Comparison of ENCODE assay signal across 9 mouse cellular contexts in the genomic region with DNA sequence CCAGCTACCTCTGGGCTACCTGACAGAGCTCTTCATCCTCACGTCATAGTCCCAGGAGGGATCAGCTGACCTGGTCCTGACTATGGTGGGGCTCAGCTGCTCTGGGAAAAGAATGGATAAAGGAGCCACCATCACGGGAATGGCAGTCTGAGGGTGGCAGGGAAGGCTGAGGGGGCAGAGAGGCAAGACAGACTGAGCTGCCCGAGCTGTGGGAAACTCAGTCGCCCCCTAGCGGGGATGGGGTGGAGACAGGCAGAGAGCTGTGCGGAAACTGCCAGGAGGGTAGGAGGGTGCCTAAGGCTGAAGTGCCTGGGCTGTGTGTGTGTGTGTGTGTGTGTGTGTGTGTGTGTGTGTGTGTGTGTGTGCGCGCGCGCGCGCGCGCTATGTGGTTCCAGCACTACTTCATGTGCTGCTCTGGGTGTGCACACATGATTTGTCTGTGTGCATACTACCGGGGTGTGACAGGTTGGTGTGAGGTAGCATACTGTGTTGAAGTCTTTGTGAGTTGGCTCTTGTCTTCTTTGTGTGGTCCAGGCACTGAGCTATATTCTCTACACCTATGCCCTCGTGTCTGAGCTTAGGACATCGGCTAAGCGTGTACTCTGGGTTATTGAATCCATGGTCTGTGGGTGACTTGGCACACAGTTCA. TPM values are rescaled to one million over a fixed set of nuclear protein-coding genes. Genes with fewer than 3 reads are reported as not detected.
DNase-seq lines count a peak whose midpoint lies in the region; ATAC-seq lines count a peak whose summit lies in the region.
"Had no signal": no experiment of that assay in that cellular context is flagged by ENCODE, and none has a peak within 500 bp of the region (broad histone marks: within the 10 kb centered on the region; RNA-seq: fewer than 3 reads in every experiment).

No protein-coding gene starts in this region.

- H3K4me2 ChIP-seq in forebrain, embryonic 15.5 days (replicated peaks) = peak overlapping the region; percentile 33
- H3K4me2 ChIP-seq in liver, embryonic 13.5 days = no peak overlapping the region
- H3K4me2 ChIP-seq in neural tube, embryonic 13.5 days = peak overlapping the region; percentile 5
- H3K4me2 ChIP-seq: embryonic facial prominence, embryonic 12.5 days had no signal

- no peak overlapping the region for H3K4me3 ChIP-seq in forebrain, embryonic 15.5 days
- no peak overlapping the region for H3K4me3 ChIP-seq in liver, embryonic 13.5 days (replicated peaks)
- H3K4me3 ChIP-seq in neural tube, embryonic 13.5 days = no peak overlapping the region
- H3K4me3 ChIP-seq: embryonic facial prominence, embryonic 12.5 days had no signal

- ATAC-seq in forebrain, embryonic 15.5 days (replicated peaks) = peak; percentile 65
- no peak for ATAC-seq in liver, embryonic 13.5 days (ENCODE audit: low read depth)
- peak; percentile 62 for ATAC-seq in neural tube, embryonic 13.5 days (ENCODE audit: low read depth)

- DNase-seq in ovary, postnatal 14 days (ENCODE audit: low spot score) = peak; percentile 12
- DNase-seq in ovary, postnatal 10 days (ENCODE audit: low spot score) = no peak
- DNase-seq in c-Kit-positive CD71-positive TER-119-negative erythroid progenitor cells, embryonic 14.5 days (ENCODE audit: low read depth) = peak; percentile 4
- peak; percentile 31 for DNase-seq in kidney, adult 9 months
- peak; percentile 11 for DNase-seq in liver, embryonic 13.5 days
- DNase-seq in thymus, postnatal 0 days (ENCODE audit: low spot score) = peak; percentile 56

- H3K9me3 ChIP-seq in forebrain, embryonic 15.5 days = no peaks in the 10 kb centered on the region
- H3K9me3 ChIP-seq in liver, embryonic 13.5 days (replicated peaks) = no peaks in the 10 kb centered on the region
- no peaks in the 10 kb centered on the region for H3K9me3 ChIP-seq in neural tube, embryonic 13.5 days
- H3K9me3 ChIP-seq: embryonic facial prominence, embryonic 12.5 days had no signal

- H3K9ac ChIP-seq in forebrain, embryonic 15.5 days (replicated peaks) = no peak overlapping the region
- no peak overlapping the region for H3K9ac ChIP-seq in liver, embryonic 13.5 days
- H3K9ac ChIP-seq in neural tube, embryonic 13.5 days = no peak overlapping the region
- H3K9ac ChIP-seq: embryonic facial prominence, embryonic 12.5 days had no signal

- peak overlapping the region; percentile 69 for H3K27ac ChIP-seq in forebrain, embryonic 15.5 days (replicated peaks)
- no peak overlapping the region for H3K27ac ChIP-seq in liver, embryonic 13.5 days
- peak overlapping the region; percentile 6; the same call in 1 of the 2 replicates for H3K27ac ChIP-seq in neural tube, embryonic 13.5 days (replicated peaks)
- H3K27ac ChIP-seq: embryonic facial prominence, embryonic 12.5 days had no signal

- WGBS in forebrain, embryonic 15.5 days = 56% methylated on average over 18 of the region's 18 CpGs
- WGBS in liver, embryonic 13.5 days (ENCODE audit: insufficient replicate concordance) = 54% methylated on average over 18 of the region's 18 CpGs
- 55% methylated on average over 18 of the region's 18 CpGs for WGBS in neural tube, embryonic 13.5 days

- H3K36me3 ChIP-seq in forebrain, embryonic 15.5 days = peaks cover 4% of the 10 kb centered on the region; the same call in 1 of the 2 replicates
- no peaks in the 10 kb centered on the region for H3K36me3 ChIP-seq in liver, embryonic 13.5 days
- H3K36me3 ChIP-seq in neural tube, embryonic 13.5 days = peaks cover 5% of the 10 kb centered on the region
- H3K36me3 ChIP-seq: embryonic facial prominence, embryonic 12.5 days had no signal

- H3K27me3 ChIP-seq in forebrain, embryonic 15.5 days = no peaks in the 10 kb centered on the region
- no peaks in the 10 kb centered on the region for H3K27me3 ChIP-seq in liver, embryonic 13.5 days
- no peaks in the 10 kb centered on the region for H3K27me3 ChIP-seq in neural tube, embryonic 13.5 days

- peaks cover 45% of the 10 kb centered on the region for H3K4me1 ChIP-seq in forebrain, embryonic 15.5 days
- H3K4me1 ChIP-seq in liver, embryonic 13.5 days (replicated peaks) = no peaks in the 10 kb centered on the region
- H3K4me1 ChIP-seq in neural tube, embryonic 13.5 days (replicated peaks) = peaks cover 45% of the 10 kb centered on the region
- H3K4me1 ChIP-seq: embryonic facial prominence, embryonic 12.5 days had no signal

RNA-seq across cellular contexts. Expression of gene Kcnc1, which starts 26.6 kb away (rescaled TPM):
- polyA plus RNA-seq in forebrain, embryonic 15.5 days (2015; fragmentation: Nextera tagmentation; extraction: Ambion mirVana) = 9.2 and 10.0 TPM in 2 replicates
- polyA plus RNA-seq in liver, embryonic 13.5 days (2015; fragmentation: Nextera tagmentation; extraction: Ambion mirVana) = 0.14 TPM in 1 of 2 replicates, not detected in the other
- polyA plus RNA-seq in neural tube, embryonic 13.5 days (2015; fragmentation: Nextera tagmentation; extraction: Ambion mirVana) = 8.5 and 12.2 TPM in 2 replicates
- polyA plus RNA-seq in thymus, postnatal 0 days (2015; fragmentation: Nextera tagmentation; extraction: Ambion mirVana) = 0.09 and 0.27 TPM in 2 replicates

RNA-seq across cellular contexts. Expression of gene Myod1, which starts 46.6 kb away (rescaled TPM):
- polyA plus RNA-seq in forebrain, embryonic 15.5 days (2015; fragmentation: Nextera tagmentation; extraction: Ambion mirVana) = 0.09 TPM in 1 of 2 replicates, not detected in the other
- polyA plus RNA-seq in liver, embryonic 13.5 days (2015; fragmentation: Nextera tagmentation; extraction: Ambion mirVana) = 0.79 and 1.2 TPM in 2 replicates
- polyA plus RNA-seq in neural tube, embryonic 13.5 days (2015; fragmentation: Nextera tagmentation; extraction: Ambion mirVana) = 2.2 and 8.1 TPM in 2 replicates
- polyA plus RNA-seq in thymus, postnatal 0 days (2015; fragmentation: Nextera tagmentation; extraction: Ambion mirVana) = 0.21 and 0.23 TPM in 2 replicates
